Mouse (Mus musculus) WW6 (cell line): ENCODE data around the gene Gm37240.
"Not testable (repeated sequence)": the region's sequence is repeated elsewhere in the genome, so short reads cannot be mapped to it uniquely, and the experiment has no call there.

Source experiments
- DNase-seq: peaks from one replicate; pipeline ENCODE4 v3.0.0-alpha.2; 2013; ENCODE audit warnings: low read depth, low spot score

Gm37240 gene

DNA sequence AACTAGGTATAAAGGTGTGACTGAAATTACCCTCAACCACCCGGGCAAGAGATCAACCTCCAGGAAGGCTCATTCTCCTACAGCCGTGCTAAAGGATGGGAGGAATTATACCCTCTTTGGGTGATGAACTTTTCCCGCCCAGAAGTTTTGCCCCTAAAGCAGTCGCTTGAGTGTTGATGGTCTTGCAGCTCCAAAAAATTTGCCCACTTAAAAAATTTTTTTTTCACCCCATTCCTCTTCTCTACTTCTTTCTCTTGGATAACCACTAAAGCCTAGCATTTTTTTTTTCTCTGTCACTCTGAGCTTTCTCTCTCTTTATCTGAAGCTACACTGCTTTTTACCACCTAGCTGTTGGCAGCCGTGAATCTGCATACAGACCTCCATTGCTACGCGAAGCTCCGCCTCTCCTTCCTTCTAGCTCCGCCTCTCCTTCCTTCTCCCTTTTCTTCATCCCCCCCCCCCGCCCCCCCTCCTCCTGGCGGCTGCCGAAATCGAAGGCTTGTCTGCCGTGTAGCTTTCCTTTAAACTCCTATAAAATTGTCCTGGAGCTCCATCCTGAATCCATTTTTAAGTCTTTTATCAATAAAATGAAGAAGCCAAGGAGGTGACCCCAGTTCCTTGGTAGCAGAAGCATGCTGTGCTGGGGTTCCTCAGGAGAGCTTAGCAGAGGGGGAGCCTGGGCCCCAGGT lies 1233.6 kb downstream of the Gm37240 start:
- no peak for DNase-seq

DNA sequence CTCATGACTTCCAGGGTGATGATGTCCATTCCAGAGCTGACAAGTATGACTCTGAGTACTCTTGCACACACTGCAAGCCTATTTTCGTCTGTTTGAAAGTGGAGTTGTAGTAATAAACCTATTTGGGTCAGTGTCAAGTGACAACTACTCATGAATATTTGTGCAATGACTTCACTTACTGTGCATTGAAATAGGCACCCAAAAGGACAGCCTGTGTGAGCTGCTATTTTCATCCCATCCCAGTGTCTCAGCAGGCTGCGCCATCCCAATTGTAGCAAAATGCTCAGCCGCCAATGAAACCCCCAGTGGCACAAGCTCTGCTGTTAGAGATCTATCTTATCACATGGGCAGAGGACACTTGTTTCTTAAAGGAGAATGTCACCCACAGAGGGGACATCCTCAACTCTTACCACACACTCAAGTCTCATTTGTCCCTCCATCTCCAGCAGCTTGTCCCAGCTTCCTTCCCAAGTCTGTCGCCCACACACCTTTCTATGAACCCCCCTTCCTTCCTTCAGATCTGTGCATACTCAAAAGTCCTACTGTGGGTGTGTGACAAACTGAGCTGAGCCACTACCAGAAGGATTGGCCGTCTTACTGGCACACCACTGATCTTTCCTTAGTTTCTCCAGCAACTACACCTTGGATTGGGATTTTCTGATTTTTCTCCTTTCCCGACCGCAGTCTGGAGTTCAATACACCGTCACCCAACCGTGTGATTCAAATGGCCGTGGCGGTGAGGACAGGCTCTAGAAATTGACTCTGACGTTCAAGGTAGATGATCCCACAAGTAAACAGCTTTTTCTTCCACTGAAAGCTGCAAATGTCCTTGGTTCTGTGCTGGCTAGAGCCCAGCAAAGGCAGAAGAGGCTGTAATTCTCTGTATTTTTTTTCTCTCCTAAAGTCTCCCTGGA lies 1234.4 kb downstream of the Gm37240 start:
- DNase-seq: no peak

DNA sequence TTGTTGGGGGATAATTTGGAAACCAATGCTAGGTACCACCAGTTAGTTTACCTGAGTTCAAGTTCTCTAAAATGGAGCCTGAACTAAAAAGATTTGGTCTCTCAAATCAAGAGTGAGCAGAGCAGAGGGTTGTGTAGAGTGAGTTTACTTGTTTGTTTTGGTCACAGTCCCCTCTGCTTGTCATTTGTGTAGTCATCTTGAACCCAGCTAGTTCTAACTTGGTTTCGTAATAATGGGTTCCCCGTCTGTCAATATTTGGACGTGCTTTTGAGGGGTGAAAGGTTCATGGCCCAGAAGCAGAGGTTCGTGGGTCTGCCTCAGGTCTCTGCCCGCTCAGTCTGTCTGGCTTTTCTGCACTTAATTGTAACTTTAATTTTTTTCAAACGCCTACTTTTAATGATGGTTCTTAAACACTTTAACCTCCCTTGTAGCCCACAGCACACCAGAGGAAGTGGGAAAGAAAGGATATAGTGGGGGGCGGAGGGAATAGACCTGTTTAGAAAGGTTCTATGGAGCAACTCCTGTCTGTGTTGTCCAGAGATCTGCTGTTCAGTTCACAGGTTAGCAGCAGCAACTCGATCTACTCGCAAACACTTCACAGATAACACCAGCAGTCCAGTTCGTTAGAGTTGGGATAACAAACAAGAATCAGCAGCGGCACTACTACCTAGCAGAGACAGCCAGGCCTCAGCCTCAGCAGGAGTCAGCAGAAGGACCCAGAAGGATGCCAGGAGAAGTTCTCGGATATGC lies 1237.6 kb downstream of the Gm37240 start:
- no peak for DNase-seq

DNA sequence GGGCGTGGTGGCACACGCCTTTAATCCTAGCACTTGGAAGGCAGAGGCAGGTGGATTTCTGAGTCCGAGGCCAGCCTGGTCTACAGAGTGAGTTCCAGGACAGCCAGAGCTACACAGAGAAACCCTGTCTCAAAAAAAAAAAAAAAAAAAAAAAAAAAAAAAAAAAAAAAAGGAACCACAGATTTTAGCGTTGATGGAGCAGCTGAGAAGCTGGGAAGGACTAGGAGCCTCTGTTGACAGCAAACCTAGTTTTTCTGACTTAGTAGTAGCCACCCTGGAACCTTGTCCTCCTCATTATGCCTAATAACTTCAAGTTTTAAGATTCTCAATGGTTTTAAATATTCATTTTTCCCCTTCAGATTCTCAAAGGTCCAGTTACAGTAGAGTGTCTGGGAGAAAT lies 1239.2 kb downstream of the Gm37240 start:
- not testable (repeated sequence) for DNase-seq

DNA sequence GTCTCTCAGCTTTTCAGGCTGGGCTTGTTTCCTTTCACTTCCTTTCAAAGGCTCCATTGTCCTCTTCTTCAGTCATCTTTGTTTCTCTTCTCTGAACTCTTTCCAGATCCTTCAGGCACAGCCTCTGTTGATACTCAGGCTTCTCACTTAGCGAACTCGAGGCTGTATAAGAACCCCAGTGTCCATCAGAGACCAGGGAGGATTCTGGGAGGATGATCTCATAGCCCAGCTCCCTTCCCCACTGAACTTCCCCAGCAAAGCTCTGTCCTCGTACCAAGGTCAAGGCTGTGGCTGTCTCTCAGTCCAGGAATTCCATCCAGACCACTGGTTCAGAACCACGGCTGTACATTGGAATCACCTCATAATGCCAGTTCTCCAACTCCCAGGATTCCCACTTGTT lies 1239.7 kb downstream of the Gm37240 start:
- no peak for DNase-seq

DNA sequence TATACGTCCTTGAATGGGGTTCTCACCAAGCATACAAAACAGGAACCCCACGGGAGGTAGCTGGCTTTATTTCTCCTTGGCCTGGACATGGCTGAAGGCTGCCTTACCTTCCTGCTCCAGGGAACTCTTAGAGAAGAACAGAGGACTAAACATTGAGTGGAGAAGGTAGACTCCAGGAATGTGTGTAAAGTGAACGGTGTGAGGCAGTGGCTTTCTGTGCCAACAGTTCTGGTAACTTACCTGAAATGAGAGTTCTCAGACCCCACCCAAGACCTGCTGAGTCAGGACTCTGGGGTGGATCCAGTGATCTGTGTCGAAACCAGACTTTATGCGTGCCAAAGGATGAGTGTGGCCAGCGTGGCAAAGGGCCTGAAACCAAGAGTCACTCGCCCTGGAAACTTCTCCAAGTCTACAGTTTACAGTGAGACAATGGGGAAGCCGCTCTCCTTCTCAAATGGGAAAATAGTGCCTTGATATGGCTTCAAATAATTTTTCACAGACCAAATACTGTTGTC lies 1240.9 kb downstream of the Gm37240 start:
- no peak for DNase-seq

DNA sequence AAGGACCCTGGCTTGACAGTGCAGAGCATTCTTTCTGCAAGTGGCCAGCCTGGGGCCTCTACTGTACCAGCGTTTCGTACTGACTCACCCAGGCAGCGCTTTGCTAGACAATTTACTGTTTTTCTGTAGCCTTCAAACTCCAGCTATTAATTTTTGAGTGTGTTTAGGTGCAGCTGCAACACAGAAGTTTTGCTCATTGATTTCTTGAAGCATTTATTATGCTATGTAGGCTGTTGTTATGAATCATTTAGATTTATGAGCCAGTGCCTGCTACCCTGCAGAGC lies 1241.4 kb downstream of the Gm37240 start:
- no peak for DNase-seq

DNA sequence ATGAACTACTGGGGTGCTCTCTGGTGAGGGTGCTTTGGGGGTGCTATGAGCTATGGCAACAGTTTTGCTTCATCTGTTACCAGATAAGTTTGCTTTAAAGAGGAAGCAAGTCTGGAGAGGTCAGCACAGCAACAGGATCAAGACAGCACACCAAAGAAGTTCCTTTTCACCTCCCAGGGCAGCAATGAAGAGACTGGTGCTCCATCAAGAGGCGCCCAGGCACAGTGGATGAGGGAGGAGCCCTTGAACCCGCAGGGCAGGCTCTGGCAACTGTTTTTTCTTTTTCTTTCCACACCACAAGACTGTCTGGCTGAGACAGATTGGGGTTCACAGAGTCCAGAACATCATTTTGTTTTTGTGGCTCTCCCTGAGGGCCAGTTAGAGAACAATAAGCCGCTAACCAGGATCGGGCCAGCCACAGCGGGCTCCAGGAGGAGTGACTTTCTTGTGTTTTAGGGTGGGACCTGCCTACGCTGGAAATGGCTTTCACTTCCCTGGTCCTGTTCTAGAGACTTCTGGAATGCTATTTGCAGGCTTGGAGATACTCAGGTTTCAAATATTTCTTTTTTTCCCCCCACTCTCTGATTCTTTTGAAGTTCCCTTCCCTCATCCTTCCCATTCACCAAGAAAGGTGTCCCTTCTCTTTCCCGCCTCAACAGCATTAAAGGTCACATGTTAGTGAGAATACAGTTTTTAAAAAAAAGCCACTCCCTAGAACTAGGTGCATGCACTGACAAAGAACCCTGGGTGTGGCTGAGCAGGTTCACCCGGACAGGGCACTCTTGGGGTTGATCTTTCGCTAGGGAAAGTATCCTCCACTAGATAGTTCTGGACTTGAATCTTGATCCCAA lies 1241.9 kb downstream of the Gm37240 start:
- DNase-seq: no peak

DNA sequence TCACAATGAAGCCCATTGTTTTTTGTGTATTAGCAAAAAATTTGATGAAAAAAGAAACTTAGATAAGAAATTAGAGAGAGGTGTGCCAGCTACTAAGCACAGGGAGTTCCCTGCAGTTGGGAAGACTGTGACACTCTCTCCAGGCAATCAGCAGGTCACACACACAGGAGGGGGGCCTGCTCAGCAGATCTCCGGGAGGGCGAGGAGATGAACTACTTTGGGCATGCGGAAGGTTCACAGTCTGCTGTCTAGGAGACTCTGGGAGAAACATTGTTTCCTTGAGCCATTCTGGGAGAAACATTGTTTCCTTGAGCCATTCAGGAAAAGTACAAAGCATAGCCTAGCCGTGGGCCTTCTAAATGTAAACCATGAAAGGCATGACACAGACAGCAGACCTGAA lies 1244.4 kb downstream of the Gm37240 start:
- no peak for DNase-seq

DNA sequence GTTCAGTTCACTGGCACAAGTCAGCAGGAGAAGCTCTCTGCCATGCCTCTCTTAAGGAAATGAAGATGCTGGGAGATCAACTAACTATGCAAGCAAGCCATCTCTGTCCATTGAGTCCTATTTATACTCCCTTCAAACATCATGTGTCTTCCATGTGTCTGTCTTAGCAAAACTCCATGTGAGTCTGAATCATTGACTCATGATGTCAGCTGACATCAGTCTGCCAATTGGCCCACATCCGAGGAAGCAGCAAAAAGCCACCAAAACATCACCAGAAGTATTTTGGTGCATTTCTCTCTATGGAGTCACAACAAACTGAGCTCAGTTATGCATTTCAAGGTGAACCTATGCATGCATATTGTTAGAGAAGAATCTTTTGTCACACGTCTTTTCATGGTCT lies 1245.9 kb downstream of the Gm37240 start:
- DNase-seq: no peak

DNA sequence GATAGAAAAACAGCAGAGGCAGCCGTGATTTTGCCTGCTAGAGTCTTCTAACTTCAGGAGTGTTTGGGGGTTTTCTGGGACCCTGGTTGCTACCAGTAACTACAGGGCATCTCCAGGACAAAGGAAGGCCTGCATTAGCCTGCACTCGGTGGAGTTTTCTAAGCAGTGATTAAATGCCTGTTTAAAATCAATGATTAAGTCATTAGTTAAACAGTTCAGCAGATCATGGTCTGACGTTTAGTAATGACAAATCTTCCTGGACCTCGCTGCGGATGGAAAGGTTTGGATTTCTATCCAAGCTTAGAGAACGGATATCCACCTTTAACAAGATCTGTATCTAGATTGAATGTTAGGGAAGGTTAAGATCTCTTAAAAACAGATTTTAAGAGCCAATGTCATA lies 1246.8 kb downstream of the Gm37240 start:
- DNase-seq: no peak

DNA sequence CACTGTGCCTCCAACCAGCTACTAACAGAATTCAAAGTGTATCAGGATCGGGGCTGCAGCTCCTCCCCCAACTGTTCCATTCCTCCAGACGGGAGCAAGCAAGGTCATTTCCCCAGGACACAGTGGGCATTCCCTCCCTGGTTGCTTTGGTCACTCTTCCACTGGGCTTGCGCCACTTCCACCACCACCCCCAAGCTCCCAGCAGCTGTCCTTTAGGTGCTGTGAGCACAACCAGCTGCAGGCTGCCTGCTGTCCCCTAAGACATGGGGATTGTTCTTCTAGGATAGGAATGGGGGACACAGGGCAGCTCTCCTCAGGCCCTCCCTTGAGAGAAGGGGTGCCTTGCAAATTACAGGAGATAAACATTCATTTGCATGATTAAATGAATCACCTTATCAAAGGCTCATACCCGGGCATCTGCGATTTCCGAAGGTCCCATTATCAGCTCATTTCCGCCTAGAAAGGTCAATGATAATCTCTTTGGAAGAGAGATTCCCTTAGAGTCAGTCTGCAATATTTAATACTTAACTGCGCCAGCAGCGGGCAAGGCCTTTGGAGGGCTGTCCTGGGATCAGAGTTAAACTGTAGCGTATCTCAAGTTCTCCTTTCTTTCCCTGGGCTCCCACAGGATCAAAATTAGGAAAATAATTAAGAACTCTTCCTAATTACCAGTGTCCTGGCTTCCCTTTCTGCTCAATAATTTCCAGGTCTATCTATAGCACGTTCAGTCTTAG lies 1247.4 kb downstream of the Gm37240 start:
- no peak for DNase-seq

DNA sequence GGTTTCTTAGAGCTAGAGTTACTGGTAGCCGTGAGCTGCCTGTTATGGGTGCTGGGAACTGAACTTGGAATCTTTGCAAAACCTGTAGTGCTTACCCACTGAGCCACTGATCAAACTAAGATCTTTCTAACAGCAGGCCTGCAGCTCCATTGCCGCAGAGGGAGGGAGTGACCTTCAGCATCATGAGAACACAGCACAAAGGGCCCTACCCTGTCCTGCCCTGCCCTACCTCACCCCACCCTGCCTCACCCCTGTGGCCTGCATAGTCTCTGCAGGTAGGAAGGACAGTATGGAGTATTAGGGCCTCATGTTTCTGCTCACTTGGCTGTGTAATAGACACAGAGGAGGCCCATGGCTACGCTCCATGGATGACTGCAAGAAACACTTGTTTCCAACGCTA lies 1248.5 kb downstream of the Gm37240 start:
- no peak for DNase-seq

DNA sequence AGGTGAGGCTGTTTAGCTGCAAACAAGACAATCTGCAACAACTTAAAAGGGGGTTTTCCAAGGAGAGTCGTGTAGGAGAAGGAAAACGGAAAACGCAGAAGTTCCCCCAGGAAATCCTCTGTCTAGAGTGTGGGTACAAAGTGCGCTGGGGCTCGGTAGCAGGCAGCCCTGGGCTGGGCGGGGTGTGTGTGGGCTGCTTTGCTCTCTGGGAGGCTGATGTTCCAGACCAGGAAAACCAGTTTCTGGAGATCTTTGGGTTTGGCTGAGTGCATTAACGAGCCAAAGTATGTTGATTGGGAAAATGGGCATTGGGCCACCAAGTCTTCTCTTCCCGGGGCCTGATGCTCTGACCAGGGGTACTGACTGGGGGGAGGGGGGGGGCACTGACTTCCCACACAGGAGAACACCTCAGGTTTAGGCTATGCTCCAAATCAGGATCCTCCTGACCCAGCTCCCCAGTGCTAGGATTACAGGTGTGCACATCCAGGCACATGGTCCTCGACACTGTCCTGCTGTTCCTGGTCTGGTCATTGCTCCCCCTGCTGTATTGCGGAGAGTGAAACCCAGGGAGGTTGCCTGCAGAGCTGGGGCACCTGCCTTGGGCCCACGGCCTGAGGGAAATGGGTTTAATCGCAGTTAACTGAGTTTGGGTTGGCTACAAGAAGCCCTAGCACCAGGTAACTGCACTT lies 1249.3 kb downstream of the Gm37240 start:
- DNase-seq: no peak

DNA sequence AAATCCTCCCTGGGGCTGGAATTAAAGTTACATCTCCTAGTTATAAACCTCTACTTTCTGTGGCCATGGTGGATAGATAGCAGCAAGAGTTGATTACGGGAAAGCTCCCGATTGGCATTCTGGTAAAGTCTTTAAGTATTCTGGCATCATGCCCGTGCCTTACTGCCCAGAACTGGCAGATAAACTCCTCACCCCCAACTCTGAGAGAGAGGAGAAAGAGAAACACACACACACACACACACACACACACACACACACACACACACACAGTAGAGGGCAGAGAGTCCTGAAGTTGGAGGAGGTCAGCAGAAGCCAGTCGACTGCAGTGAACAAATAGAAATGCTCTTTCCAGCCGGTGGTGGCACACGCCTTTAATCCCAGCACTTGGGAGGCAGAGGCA lies 1250.2 kb downstream of the Gm37240 start:
- no peak for DNase-seq

DNA sequence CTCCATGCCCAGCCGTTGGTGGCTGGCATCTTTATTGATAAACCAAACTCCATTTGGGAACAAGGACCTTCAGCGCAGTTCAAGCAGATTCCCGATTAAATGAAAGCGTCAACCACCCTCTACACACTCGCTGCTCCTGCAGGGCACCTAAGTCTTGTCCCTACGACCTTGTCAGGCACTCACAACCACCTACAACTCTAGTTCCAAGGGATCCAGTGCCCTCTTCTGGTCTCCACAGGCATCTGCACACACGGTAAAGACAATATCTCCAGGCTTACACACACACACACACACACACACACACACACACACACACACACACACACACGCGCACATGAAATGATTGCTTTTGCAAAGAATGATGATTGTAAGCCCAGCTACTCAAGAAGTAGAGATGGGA lies 1255.7 kb downstream of the Gm37240 start:
- no peak for DNase-seq

DNA sequence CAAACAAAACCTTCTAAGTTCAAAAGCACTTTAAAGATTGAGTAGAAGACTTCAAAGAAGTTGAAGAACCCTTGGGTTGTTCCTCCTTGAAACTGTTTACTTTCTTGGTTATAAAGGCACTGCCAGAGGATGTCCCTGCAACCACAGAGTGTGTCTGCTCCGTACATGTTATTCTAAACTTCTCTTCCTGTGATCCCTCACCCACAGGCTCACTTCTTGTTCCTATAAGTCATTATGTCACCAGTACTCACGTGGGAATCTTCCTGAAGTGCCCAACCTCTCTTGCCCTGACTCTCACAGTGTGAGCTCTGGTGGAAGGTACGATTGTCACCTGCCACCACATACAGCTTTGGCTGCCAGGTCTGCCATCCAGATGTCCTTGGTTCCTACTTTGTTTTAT lies 1265.3 kb downstream of the Gm37240 start:
- DNase-seq: no peak

DNA sequence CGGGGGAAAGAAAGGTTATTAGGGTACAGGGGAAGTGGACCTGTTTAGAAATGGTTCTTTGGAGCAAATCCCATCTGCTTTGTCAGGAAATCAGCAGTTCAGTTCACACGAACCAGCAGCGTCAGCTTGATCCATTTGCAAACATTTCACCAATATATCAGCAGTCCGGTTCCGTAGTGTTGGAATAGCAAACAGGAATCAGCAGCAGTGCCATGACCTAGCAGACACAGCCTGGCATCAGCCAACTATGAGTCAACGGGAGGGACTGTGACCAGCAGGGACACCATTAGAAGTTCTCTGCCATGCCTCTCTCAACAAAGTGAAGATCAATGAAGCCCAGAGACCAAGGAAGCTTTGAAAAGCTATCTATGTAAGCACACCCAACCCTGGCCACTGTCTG lies 1267.6 kb downstream of the Gm37240 start:
- DNase-seq: no peak

DNA sequence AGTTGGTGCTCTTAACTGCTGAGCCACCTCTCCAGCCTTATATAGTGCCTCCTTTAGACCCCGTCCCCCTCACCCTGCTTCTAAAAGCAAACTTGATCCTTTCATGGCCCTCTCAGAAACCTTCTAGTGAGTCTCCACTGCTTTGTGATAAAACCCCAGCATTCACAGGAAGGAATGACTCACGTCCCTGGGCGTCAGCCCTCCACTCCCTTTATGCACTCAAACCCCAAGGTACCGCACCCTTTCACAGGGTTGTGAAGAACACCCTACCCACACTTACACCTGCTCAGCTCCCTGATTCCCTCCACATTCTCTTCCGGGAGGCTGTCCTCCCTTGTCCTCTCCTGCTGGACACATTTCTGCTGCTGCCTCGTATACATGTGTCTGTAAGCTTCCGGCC lies 1268.3 kb downstream of the Gm37240 start:
- no peak for DNase-seq

DNA sequence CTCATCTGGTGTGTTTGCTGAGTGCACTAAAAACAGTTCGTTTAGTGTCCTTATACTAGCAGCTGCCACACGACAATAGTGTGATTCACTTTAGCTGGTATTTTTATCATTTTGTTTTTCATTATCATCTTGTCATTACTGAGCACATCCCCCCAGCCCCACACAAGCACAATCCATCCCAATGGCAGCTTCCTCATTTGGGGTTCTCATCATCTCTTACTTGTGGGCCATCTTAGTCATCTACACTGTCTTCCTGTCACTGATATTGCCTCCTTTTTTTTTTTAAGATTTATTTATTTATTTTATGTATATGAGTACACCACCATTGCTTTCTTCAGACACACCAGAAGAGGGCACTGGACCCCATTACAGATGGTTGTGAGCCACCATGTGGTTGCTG lies 1268.7 kb downstream of the Gm37240 start:
- no peak for DNase-seq
